Mouse (Mus musculus) stomach, embryonic 15.5 days (tissue): Measurements from ENCODE around the gene Ank2. TPM values are rescaled to one million over a fixed set of nuclear protein-coding genes. Genes with fewer than 3 reads are reported as not detected.

Source experiments
- ATAC-seq: fragments of 200-750 bp; cut with Nextera tagmentation; 2 replicates; pipeline ENCODE4 v1.8.0; 2017; ENCODE audit warnings: low read depth, moderate number of reproducible peaks, moderate TSS enrichment; ENCODE audit not compliant: insufficient read depth, low FRiP score
- H3K27ac ChIP-seq: fragments of 300-500 bp; sonication (generic); 2 replicates; pipeline ENCODE4 v1.5.1; 2015; ENCODE audit warnings: mild to moderate bottlenecking, inconsistent platforms
- H3K27me3 ChIP-seq: fragments of 300-500 bp; sonication (generic); replicated peaks from 2 replicates; pipeline ENCODE4 v1.6.1; 2015; ENCODE audit warnings: inconsistent platforms
- H3K36me3 ChIP-seq: fragments of 300-500 bp; sonication (generic); 2 replicates; pipeline ENCODE4 v1.6.1; 2015; ENCODE audit warnings: inconsistent platforms
- H3K4me1 ChIP-seq: fragments of 300-500 bp; sonication (generic); 2 replicates; pipeline ENCODE4 v1.6.1; 2015; ENCODE audit warnings: inconsistent platforms
- H3K4me2 ChIP-seq: fragments of 300-500 bp; sonication (generic); 2 replicates; pipeline ENCODE4 v1.6.1; 2015; ENCODE audit warnings: mild to moderate bottlenecking, inconsistent platforms
- H3K4me3 ChIP-seq: fragments of 300-500 bp; sonication (generic); replicated peaks from 2 replicates; pipeline ENCODE4 v1.5.1; 2015; ENCODE audit warnings: inconsistent platforms
- H3K9ac ChIP-seq: fragments of 300-500 bp; sonication (generic); 2 replicates; pipeline ENCODE4 v1.6.1; 2015; ENCODE audit warnings: inconsistent platforms
- H3K9me3 ChIP-seq: fragments of 300-500 bp; sonication (generic); 2 replicates; pipeline ENCODE4 v1.6.1; 2016; ENCODE audit warnings: inconsistent platforms
- WGBS: fragments of 180-500 bp; shearing (Covaris S2); methylation state at CpG from one replicate; pipeline ENCODE4 v1.1.7; 2015; 5-methylcytosine and 5-hydroxymethylcytosine counted together
- polyA plus RNA-seq: library from polyadenylated mRNA; unstranded; fragments of >200 nt; fragmentation: Nextera tagmentation; extraction: Ambion mirVana; gene quantifications from 2 replicates; pipeline ENCODE4 v1.2.1, GENCODE M21; 2015

The Ank2 gene
- polyA plus RNA-seq, 1 experiment from 2014 or later = 32.2 TPM

DNA sequence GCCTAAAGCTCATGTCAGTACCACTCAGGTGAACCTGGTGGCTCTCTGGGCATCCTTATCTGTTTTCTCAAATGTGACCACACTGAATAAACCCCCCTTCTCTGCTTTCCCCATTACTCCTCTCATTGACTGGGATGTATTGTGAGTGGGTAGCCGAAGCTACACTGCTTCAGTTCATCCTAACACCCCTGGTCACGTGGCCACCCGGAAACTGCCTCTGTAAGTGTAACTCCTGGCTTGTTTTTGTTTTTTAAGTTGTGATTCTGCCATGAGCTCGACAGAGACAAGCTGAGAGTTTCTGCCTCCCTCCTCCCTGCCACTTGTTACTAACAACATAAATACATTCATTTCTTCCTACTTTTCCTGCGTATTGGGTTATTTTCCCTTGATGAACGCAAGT, 203.2 kb downstream of the Ank2 start:
- WGBS = 66% methylated on average over 6 of the region's 6 CpGs
- H3K4me2 ChIP-seq = no peak overlapping the region
- H3K36me3 ChIP-seq = no peaks in the 10 kb centered on the region
- no peak overlapping the region for H3K9ac ChIP-seq
- H3K9me3 ChIP-seq = no peaks in the 10 kb centered on the region
- no peak overlapping the region for H3K27ac ChIP-seq
- ATAC-seq = no peak
- H3K27me3 ChIP-seq = no peaks in the 10 kb centered on the region
- H3K4me3 ChIP-seq = no peak overlapping the region
- no peaks in the 10 kb centered on the region for H3K4me1 ChIP-seq

DNA sequence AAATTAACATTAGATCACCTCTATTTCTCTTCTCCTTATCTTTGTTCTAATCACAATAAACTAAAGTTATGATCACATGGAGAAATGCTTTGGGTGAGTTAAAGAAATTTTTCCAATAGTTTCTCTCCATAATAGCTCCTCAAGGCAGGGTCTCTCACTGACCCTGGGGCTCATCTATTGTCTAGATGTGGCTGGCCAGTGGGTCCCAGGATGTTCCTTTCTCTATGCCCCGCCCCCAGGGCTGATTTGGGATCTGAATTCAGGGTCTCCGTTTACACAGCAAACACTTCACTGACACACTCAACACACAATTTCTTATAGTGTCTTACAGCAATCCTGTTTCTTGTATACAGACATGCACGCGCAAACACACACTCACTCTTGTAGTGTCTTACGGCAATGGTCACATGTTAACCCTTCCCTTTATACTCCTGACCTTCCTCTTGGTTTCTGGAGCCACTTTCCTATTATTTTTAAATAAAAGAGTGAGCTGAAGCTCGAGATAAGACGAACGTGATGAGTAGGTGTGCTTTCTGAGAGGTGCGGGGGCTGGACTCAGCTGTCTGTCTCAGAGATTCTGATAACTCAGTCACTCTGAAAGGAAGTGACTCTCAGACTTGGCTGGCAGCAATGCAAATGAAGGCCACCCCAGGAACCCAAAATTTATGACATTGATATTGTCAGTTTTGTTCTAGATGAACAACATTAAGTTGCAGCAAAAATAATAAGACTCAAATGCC, 204.4 kb downstream of the Ank2 start:
- H3K4me3 ChIP-seq = no peak overlapping the region
- H3K27me3 ChIP-seq = no peaks in the 10 kb centered on the region
- no peak for ATAC-seq
- 71% methylated on average over 9 of the region's 9 CpGs for WGBS
- no peaks in the 10 kb centered on the region for H3K9me3 ChIP-seq
- no peak overlapping the region for H3K9ac ChIP-seq
- no peak overlapping the region for H3K27ac ChIP-seq
- no peaks in the 10 kb centered on the region for H3K36me3 ChIP-seq
- no peaks in the 10 kb centered on the region for H3K4me1 ChIP-seq
- no peak overlapping the region for H3K4me2 ChIP-seq

DNA sequence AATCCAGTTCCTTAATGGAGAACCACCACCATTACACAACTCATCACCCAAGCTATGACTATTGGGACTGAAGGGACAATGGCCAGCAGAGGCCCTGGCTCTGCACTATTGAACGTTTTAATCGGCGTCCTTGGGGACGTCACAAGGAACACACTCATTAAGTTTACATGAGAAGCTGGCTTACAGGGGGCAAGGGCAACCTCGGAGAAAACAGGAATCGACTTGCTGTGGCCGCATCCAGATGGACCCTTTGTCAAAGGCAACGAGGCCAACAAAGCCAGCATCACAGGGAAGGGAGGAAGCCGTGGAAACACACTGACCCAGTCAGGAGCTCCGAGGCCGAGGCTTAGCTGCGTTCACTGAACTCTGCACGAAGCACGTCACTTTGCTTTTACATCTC, 205.1 kb downstream of the Ank2 start:
- 84% methylated on average over 14 of the region's 14 CpGs for WGBS
- H3K4me3 ChIP-seq = no peak overlapping the region
- H3K9me3 ChIP-seq = no peaks in the 10 kb centered on the region

DNA sequence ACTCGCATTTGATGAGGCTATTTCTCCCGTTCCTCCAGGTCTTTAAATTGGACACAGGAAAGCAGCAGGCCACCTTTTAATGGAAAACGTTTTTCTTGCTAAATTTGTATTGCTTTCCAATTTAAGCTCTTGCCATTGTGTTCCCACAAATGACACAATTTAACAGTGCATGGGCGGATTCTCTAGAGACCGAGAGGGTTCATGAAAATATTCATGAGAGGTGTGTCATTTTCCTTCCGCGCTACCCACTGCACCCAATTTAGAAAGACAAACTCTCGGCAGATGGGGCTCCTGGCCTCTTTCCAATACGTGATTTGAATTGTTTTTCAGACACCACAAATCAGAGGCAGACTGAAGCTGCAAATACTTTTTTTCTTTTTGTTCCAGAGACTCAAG, 205.7 kb downstream of the Ank2 start:
- Histone ChIP-seq H3K9ac (no peak overlapping the region), H3K9me3 (no peaks in the 10 kb centered on the region), H3K27ac (no peak overlapping the region), H3K4me3 (no peak overlapping the region), H3K27me3 (no peaks in the 10 kb centered on the region), H3K4me1 (no peaks in the 10 kb centered on the region), H3K36me3 (no peaks in the 10 kb centered on the region), H3K4me2 (no peak overlapping the region)
- no peak for ATAC-seq
- 79% methylated on average over 9 of the region's 9 CpGs for WGBS

More for the DNA sequence above, 205.1 kb downstream of the Ank2 start:
- Histone ChIP-seq H3K4me1 (no peaks in the 10 kb centered on the region), H3K27me3 (no peaks in the 10 kb centered on the region), H3K27ac (no peak overlapping the region), H3K4me2 (no peak overlapping the region), H3K9ac (no peak overlapping the region), H3K36me3 (no peaks in the 10 kb centered on the region)
- no peak for ATAC-seq

DNA sequence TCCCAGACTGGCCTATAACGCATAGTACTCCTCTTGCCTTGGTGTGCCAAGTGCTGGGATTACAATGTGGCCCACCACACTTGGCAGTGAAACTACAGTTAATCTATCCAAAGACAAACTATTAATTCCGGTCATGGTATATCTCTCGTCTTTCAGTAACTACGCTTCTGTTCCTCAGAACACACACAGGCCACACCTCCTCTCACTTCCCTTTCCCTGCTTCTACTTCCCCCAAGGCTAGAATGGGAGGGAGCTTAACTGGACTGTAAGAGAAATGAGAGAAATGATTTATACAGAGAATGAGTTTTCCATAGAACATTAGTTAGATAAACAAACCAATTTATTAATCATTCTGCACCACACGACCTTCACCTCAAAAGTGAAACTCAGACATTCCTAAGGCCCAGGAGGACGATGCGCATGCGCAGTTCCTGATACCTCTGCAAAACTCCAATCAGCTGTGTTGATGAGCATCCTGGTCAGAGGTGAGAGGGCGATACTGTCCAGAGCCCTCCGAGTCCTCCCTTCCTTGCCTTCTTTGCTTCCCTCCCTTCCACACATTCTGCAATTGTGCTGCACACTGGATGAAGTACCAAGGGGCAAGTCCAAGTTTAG, 206.2 kb downstream of the Ank2 start:
- Histone ChIP-seq H3K27ac (no peak overlapping the region), H3K9ac (no peak overlapping the region), H3K36me3 (no peaks in the 10 kb centered on the region), H3K4me1 (no peaks in the 10 kb centered on the region), H3K4me3 (no peak overlapping the region), H3K4me2 (no peak overlapping the region), H3K27me3 (no peaks in the 10 kb centered on the region), H3K9me3 (no peaks in the 10 kb centered on the region)
- 70% methylated on average over 10 of the region's 10 CpGs for WGBS
- ATAC-seq = 0 out of 2 replicates have a peak, but pooled peaks have one; percentile 31

DNA sequence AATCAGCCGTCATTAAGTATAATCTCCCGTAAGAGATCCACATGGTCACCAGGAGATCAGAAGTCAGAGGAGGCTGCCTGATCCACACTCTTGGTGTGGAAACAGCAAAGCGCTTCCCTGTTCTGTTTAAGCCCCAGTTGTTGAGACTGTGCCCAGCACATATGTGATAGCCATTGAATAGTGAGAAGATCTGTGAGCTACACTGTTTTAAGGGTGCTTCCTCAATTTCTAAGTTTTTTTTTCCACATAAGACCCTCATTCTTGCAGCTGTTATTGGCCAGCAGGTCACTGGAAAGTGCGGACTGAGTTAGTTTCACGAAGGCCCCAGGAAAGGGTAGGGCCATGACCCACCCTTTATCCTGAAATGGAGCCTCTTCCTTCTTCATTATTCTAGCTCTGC, 216.9 kb downstream of the Ank2 start:
- H3K9me3 ChIP-seq = no peaks in the 10 kb centered on the region
- no peak overlapping the region for H3K9ac ChIP-seq
- no peaks in the 10 kb centered on the region for H3K36me3 ChIP-seq
- H3K4me3 ChIP-seq = no peak overlapping the region
- H3K4me2 ChIP-seq = no peak overlapping the region
- WGBS = 87% methylated on average over 5 of the region's 5 CpGs
- H3K27ac ChIP-seq = no peak overlapping the region
- no peaks in the 10 kb centered on the region for H3K4me1 ChIP-seq
- ATAC-seq = no peak
- no peaks in the 10 kb centered on the region for H3K27me3 ChIP-seq

DNA sequence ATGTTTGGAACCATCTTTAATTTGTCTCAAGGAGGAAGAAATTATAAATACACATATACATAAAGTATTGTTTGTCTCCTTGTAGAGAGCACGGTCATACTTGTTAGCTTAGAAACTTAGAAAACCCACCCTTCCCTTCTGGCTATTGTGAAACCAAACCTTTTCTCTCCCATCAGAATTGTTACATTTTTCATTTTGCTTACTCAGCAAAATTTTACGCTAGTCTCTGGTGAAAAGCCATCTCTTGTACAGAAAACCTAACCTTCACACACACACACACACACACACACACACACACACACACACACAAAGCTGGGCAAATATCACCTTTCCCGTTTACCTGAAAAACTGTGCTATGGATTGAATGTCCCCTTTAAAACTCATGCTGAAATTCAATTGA, 217.8 kb downstream of the Ank2 start:
- Histone ChIP-seq H3K27me3 (no peaks in the 10 kb centered on the region), H3K9me3 (no peaks in the 10 kb centered on the region), H3K4me1 (no peaks in the 10 kb centered on the region), H3K4me2 (no peak overlapping the region), H3K36me3 (no peaks in the 10 kb centered on the region), H3K9ac (no peak overlapping the region), H3K4me3 (no peak overlapping the region), H3K27ac (no peak overlapping the region)
- ATAC-seq = no peak
- 79% methylated on average over 3 of the region's 3 CpGs for WGBS

DNA sequence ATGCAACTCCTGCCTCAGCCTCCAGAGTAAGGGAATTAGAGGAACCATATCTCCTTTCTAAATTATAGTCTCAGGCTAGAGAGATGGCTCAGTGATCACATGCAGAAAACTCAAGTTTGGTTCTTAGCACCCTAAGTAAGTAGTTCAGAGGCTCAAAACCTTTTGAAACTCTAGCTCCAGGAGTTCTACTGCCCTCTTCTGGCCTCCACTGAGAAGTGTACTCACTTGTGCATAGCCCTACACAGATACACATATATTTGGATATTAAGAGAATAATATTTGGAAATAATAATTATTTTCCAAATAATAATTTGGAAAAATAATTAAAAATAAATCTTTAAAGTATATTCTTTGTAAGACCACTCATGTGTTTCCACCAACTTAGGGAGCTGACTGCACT, 218.8 kb downstream of the Ank2 start:
- Histone ChIP-seq H3K36me3 (no peaks in the 10 kb centered on the region), H3K9ac (no peak overlapping the region), H3K4me3 (no peak overlapping the region), H3K4me2 (no peak overlapping the region), H3K9me3 (no peaks in the 10 kb centered on the region), H3K4me1 (no peaks in the 10 kb centered on the region), H3K27me3 (no peaks in the 10 kb centered on the region), H3K27ac (no peak overlapping the region)
- no peak for ATAC-seq

DNA sequence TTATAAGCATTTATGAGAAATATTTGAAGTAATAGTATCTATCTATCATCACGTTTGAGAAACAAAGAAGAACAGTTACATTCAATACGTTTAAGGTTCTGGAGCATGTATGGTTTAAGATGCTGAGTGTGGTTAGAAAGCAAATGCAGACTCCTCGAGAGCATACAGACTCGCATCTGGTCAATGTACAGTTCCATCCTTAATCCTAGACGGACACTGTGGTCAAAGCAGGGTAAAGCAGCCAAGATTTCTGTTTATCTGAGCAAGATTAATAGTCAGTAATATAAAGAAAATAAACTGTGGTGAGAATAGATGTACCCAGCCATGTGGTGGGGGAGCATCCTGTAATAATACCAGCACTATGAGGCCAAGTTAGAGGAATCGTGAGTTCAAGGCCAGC, 223.2 kb downstream of the Ank2 start:
- peak; percentile 39; the same call in 1 of the 2 replicates for ATAC-seq
- WGBS = 47% methylated on average over 6 of the region's 6 CpGs

DNA sequence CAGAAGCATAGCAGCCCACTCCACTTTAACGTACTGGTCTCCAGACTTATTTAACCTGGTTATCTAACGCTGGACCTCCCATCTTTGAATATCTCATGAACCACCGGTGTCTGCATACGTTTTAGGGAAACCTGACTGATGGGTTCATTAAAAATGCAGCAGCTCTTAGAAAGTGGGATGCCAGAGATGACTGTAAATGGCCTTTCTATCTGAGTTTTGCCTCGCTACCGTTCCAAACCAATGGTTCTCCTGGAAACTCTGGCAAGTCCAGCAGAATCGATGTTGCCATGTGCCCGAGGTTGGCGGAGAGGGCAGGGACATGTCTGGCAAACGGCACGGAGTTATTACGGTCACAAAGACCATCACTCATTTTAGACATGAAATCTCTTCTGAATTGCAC, 226.3 kb downstream of the Ank2 start:
- Histone ChIP-seq H3K4me1 (no peaks in the 10 kb centered on the region), H3K27ac (no peak overlapping the region), H3K9me3 (no peaks in the 10 kb centered on the region), H3K36me3 (no peaks in the 10 kb centered on the region), H3K9ac (no peak overlapping the region), H3K4me3 (no peak overlapping the region), H3K27me3 (no peaks in the 10 kb centered on the region), H3K4me2 (no peak overlapping the region)
- 80% methylated on average over 12 of the region's 12 CpGs for WGBS
- ATAC-seq = no peak

More for the DNA sequence above, 223.2 kb downstream of the Ank2 start:
- H3K4me3 ChIP-seq = no peak overlapping the region
- no peak overlapping the region for H3K9ac ChIP-seq
- H3K4me2 ChIP-seq = no peak overlapping the region
- H3K27ac ChIP-seq = no peak overlapping the region
- H3K9me3 ChIP-seq = no peaks in the 10 kb centered on the region
- no peaks in the 10 kb centered on the region for H3K36me3 ChIP-seq
- H3K27me3 ChIP-seq = no peaks in the 10 kb centered on the region
- no peaks in the 10 kb centered on the region for H3K4me1 ChIP-seq

DNA sequence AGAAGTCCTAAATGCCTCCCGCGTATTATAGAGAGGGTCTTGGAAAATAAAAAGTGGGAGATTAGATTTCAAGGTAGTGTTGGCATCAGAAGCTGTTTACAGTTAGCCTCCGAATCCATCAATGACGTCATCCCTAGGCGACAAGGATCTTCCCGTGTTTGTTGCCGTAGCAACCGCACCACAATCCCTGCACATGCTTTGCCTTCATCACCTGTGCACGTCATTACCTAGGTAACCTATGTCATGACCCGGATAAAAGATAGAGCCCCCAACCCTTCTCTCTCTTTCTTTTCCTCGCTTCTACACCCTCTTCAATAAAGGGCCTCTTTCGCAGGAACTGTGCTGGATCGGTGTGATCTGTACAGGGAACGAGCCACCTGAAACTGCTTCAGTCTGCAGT, 229.5 kb downstream of the Ank2 start:
- Histone ChIP-seq H3K9ac (no peak overlapping the region), H3K4me3 (no peak overlapping the region), H3K27ac (no peak overlapping the region), H3K27me3 (no peaks in the 10 kb centered on the region), H3K4me2 (no peak overlapping the region), H3K36me3 (no peaks in the 10 kb centered on the region), H3K4me1 (no peaks in the 10 kb centered on the region), H3K9me3 (no peaks in the 10 kb centered on the region)
- WGBS = 83% methylated on average over 14 of the region's 14 CpGs
- ATAC-seq = no peak

DNA sequence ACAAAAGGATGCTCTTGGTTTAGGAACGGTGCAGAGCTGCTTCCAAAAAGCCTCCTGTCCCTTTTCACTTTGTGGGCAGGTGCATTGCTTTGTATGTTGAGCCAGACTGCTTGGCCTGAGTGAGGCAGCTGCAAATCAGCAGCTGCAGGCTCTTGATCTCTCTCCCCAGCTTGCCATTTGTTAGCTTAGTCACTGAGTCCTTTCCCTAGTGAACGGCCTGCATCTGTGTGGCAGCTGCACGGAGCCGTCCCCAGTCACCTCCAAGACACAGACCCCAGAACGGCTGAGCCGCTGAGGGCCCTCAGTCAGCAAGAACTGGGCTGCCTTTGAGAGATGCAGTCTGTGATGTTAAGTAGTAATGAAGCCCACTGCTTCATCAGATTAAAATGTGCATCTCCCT, 231.3 kb downstream of the Ank2 start:
- WGBS = 43% methylated on average over 6 of the region's 6 CpGs
- Histone ChIP-seq H3K4me3 (no peak overlapping the region), H3K27me3 (no peaks in the 10 kb centered on the region), H3K9ac (no peak overlapping the region), H3K27ac (no peak overlapping the region), H3K9me3 (no peaks in the 10 kb centered on the region), H3K36me3 (no peaks in the 10 kb centered on the region), H3K4me1 (no peaks in the 10 kb centered on the region), H3K4me2 (no peak overlapping the region)
- no peak for ATAC-seq
